Mouse (Mus musculus): ENCODE data around the gene Trappc3. TPM values are rescaled to one million over a fixed set of nuclear protein-coding genes. Genes with fewer than 3 reads are reported as not detected.

Trappc3 gene
- polyA plus RNA-seq, 1 experiment from 2014 or later, result 199 TPM

- Histone ChIP-seq H3K36me3 (ENCODE audit: control insufficient read depth, insufficient read depth, low read length) (peaks cover 7% of the 10 kb centered on the region), H3K9ac (ENCODE audit: low read depth, low read length) (no peak overlapping the region), H3K27me3 (replicated peaks; ENCODE audit: control insufficient read depth, insufficient read depth, low read length) (no peaks in the 10 kb centered on the region), H3K27ac (ENCODE audit: low read depth, low read length) (no peak overlapping the region), H3K9me3 (ENCODE audit: control insufficient read depth, low read length) (no peaks in the 10 kb centered on the region), H3K4me2 (ENCODE audit: low read length) (no peak overlapping the region), H3K4me1 (ENCODE audit: control insufficient read depth, insufficient read depth, low read depth, low read length) (peaks cover 16% of the 10 kb centered on the region), H3K4me3 (ENCODE audit: low read length) (no peak overlapping the region)
- ATAC-seq, result no peak
- 87% methylated on average over 13 of the region's 13 CpGs for WGBS
Observed at GRCm38 (mm10) chr4:126246202-126246889, 15.8 kb upstream of the Trappc3 start.

GRCm38 (mm10) chr4:126248261-126248868 is 13.8 kb upstream of the Trappc3 start:
- peak overlapping the region; percentile 47 for H3K9ac ChIP-seq (ENCODE audit: low read depth, low read length)
- H3K4me2 ChIP-seq (ENCODE audit: low read length), result peak overlapping the region; percentile 27; the same call in 1 of the 2 replicates
- no peaks in the 10 kb centered on the region for H3K27me3 ChIP-seq (replicated peaks; ENCODE audit: control insufficient read depth, insufficient read depth, low read length)
- H3K36me3 ChIP-seq (ENCODE audit: control insufficient read depth, insufficient read depth, low read length), result no peaks in the 10 kb centered on the region
- H3K9me3 ChIP-seq (ENCODE audit: control insufficient read depth, low read length), result no peaks in the 10 kb centered on the region
- no peak for ATAC-seq
- H3K4me1 ChIP-seq (ENCODE audit: control insufficient read depth, insufficient read depth, low read depth, low read length), result peaks cover 34% of the 10 kb centered on the region
- H3K4me3 ChIP-seq (ENCODE audit: low read length), result no peak overlapping the region
- 9% methylated on average over 11 of the region's 11 CpGs for WGBS
- H3K27ac ChIP-seq (ENCODE audit: low read depth, low read length), result peak overlapping the region; percentile 47; the same call in 1 of the 2 replicates

- H3K4me1 ChIP-seq (ENCODE audit: control insufficient read depth, insufficient read depth, low read depth, low read length), result peaks cover 48% of the 10 kb centered on the region
- ATAC-seq, result no peak
- H3K4me3 ChIP-seq (ENCODE audit: low read length), result no peak overlapping the region
- H3K9me3 ChIP-seq (ENCODE audit: control insufficient read depth, low read length), result no peaks in the 10 kb centered on the region
- no peak overlapping the region for H3K27ac ChIP-seq (ENCODE audit: low read depth, low read length)
- H3K9ac ChIP-seq (ENCODE audit: low read depth, low read length), result peak overlapping the region; percentile 22; the same call in 1 of the 2 replicates
- H3K4me2 ChIP-seq (ENCODE audit: low read length), result no peak overlapping the region
- no peaks in the 10 kb centered on the region for H3K27me3 ChIP-seq (replicated peaks; ENCODE audit: control insufficient read depth, insufficient read depth, low read length)
- WGBS, result 49% methylated on average over 4 of the region's 4 CpGs
- H3K36me3 ChIP-seq (ENCODE audit: control insufficient read depth, insufficient read depth, low read length), result no peaks in the 10 kb centered on the region
Observed at GRCm38 (mm10) chr4:126250659-126251058, 11.5 kb upstream of the Trappc3 start.

GRCm38 (mm10) chr4:126251655-126252254 is 10.4 kb upstream of the Trappc3 start:
- 67% methylated on average over 11 of the region's 11 CpGs for WGBS

DNA sequence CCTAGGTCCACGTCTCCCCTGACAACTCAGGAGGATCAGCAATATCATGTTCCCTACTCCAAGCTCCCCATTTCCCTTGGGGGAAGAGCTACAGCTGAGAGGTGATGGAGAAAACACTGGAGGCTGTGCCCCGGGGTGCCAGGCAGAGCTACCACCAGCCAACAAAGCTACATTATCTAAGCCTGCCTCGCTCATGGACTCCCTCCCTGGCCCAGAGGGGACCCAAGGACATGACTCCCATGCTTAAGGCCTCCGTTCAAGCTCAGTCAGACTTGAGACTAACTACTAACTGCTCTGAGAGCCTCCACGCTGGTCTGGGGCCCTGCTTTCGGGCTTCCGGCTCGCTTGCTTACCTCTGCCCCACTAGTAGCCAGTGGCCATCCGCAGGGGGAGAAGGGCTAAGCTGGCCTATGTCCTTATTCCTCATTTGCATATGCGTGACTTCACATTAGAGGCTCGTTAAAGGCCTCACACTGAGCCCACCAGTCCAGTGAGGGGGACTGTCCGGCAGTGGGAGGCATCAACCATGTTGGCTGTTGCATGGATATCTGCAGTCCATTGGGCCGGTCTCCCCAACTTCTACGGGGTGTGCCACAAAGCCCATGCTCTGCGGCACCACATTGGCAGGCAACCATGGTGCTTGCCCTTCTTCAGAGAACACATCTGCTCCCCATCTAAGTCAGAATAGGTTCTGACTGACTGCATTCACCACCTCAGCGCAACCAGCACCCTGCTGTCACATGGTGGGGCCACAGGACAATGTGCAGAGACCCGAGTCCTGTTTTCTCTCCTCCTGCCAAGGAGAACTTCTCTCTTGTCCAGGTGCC is 9.5 kb upstream of the Trappc3 start:
- no peak for ATAC-seq
- no peak overlapping the region; the same call in 1 of the 2 replicates for H3K4me3 ChIP-seq (ENCODE audit: low read length)

More at GRCm38 (mm10) chr4:126251655-126252254, 10.4 kb upstream of the Trappc3 start:
- Histone ChIP-seq H3K4me2 (ENCODE audit: low read length) (0 out of 2 replicates have a peak overlapping the region, but pooled peaks have one; percentile 17), H3K9me3 (ENCODE audit: control insufficient read depth, low read length) (no peaks in the 10 kb centered on the region), H3K4me1 (ENCODE audit: control insufficient read depth, insufficient read depth, low read depth, low read length) (peaks cover 48% of the 10 kb centered on the region), H3K4me3 (ENCODE audit: low read length) (no peak overlapping the region), H3K9ac (ENCODE audit: low read depth, low read length) (0 out of 2 replicates have a peak overlapping the region, but pooled peaks have one; percentile 23), H3K27ac (ENCODE audit: low read depth, low read length) (peak overlapping the region; percentile 3; the same call in 1 of the 2 replicates), H3K36me3 (ENCODE audit: control insufficient read depth, insufficient read depth, low read length) (no peaks in the 10 kb centered on the region), H3K27me3 (replicated peaks; ENCODE audit: control insufficient read depth, insufficient read depth, low read length) (no peaks in the 10 kb centered on the region)
- ATAC-seq, result no peak

GRCm38 (mm10) chr4:126253637-126254272 is 8.4 kb upstream of the Trappc3 start:
- H3K27ac ChIP-seq (ENCODE audit: low read depth, low read length), result no peak overlapping the region

More for the DNA sequence above, 9.5 kb upstream of the Trappc3 start:
- peak overlapping the region; percentile 27 for H3K4me2 ChIP-seq (ENCODE audit: low read length)
- no peaks in the 10 kb centered on the region for H3K27me3 ChIP-seq (replicated peaks; ENCODE audit: control insufficient read depth, insufficient read depth, low read length)
- no peaks in the 10 kb centered on the region for H3K9me3 ChIP-seq (ENCODE audit: control insufficient read depth, low read length)
- H3K27ac ChIP-seq (ENCODE audit: low read depth, low read length), result peak overlapping the region; percentile 25; the same call in 1 of the 2 replicates
- H3K4me1 ChIP-seq (ENCODE audit: control insufficient read depth, insufficient read depth, low read depth, low read length), result peaks cover 55% of the 10 kb centered on the region
- WGBS, result 61% methylated on average over 17 of the region's 17 CpGs
- no peaks in the 10 kb centered on the region for H3K36me3 ChIP-seq (ENCODE audit: control insufficient read depth, insufficient read depth, low read length)
- peak overlapping the region; percentile 47 for H3K9ac ChIP-seq (ENCODE audit: low read depth, low read length)

GRCm38 (mm10) chr4:126254315-126255112 is 7.6 kb upstream of the Trappc3 start:
- Histone ChIP-seq H3K4me1 (ENCODE audit: control insufficient read depth, insufficient read depth, low read depth, low read length) (peaks cover 53% of the 10 kb centered on the region), H3K4me3 (ENCODE audit: low read length) (peak overlapping the region; percentile 96), H3K27ac (ENCODE audit: low read depth, low read length) (peak overlapping the region; percentile 93), H3K9ac (ENCODE audit: low read depth, low read length) (peak overlapping the region; percentile 83), H3K9me3 (ENCODE audit: control insufficient read depth, low read length) (no peaks in the 10 kb centered on the region), H3K4me2 (ENCODE audit: low read length) (peak overlapping the region; percentile 94), H3K27me3 (replicated peaks; ENCODE audit: control insufficient read depth, insufficient read depth, low read length) (no peaks in the 10 kb centered on the region), H3K36me3 (ENCODE audit: control insufficient read depth, insufficient read depth, low read length) (no peaks in the 10 kb centered on the region)
- WGBS, result 17% methylated on average over 9 of the region's 9 CpGs
- peak; percentile 31 for ATAC-seq

More at GRCm38 (mm10) chr4:126253637-126254272, 8.4 kb upstream of the Trappc3 start:
- no peaks in the 10 kb centered on the region for H3K9me3 ChIP-seq (ENCODE audit: control insufficient read depth, low read length)
- H3K9ac ChIP-seq (ENCODE audit: low read depth, low read length), result peak overlapping the region; percentile 23; the same call in 1 of the 2 replicates
- no peaks in the 10 kb centered on the region for H3K36me3 ChIP-seq (ENCODE audit: control insufficient read depth, insufficient read depth, low read length)
- H3K4me1 ChIP-seq (ENCODE audit: control insufficient read depth, insufficient read depth, low read depth, low read length), result peaks cover 48% of the 10 kb centered on the region
- ATAC-seq, result no peak
- no peaks in the 10 kb centered on the region for H3K27me3 ChIP-seq (replicated peaks; ENCODE audit: control insufficient read depth, insufficient read depth, low read length)
- peak overlapping the region; percentile 94 for H3K4me2 ChIP-seq (ENCODE audit: low read length)
- WGBS, result 69% methylated on average over 14 of the region's 14 CpGs
- peak overlapping the region; percentile 96 for H3K4me3 ChIP-seq (ENCODE audit: low read length)
